In the genomic region with DNA sequence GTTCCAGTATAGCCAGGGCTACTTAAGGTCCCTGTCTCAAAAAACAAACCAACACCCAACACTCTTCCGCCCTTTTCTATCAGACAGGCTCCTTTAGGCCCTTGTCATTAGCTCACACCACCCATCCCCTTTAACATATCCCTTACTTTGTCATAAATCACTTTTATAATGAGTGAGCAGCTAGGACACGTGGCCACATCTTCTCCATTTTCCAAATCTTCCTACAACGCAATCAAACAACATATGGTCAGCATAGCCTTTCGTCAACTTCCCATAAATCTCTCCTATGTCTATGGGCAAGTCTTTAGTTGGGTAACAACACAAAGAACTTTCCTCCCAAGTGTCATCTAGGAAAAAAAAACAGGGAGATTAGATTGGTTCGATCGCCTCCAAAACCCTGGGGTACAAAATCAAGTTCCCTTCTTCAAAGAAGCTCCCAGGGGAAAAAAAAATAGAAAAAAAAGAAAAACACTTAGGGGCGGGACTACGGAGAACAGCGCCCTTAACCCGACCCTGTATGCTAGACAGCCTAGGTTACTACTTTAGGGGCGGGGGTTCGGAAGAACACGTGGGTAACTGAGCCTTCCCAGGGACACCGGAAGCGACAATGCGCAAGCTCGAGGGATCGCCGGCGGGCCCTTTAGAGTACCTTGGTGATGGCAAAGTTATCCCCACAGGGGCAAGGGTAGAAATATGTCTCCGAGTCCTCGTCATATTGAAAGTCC, we compare ENCODE assay signal across 8 mouse cellular contexts. TPM values are rescaled to one million over a fixed set of nuclear protein-coding genes. Genes with fewer than 3 reads are reported as not detected.
DNase-seq lines count a peak whose midpoint lies in the region; ATAC-seq and TF ChIP-seq lines count a peak whose summit lies in the region.

A gene (plus strand): TSS at position 614 of the 725 bp plus-strand sequence.

- 2% methylated on average over 22 of the region's 22 CpGs for WGBS in kidney, embryonic 14.5 days
- 4% methylated on average over 22 of the region's 22 CpGs for WGBS in embryonic facial prominence, embryonic 10.5 days
- 3% methylated on average over 22 of the region's 22 CpGs for WGBS in heart, embryonic 12.5 days
- 4% methylated on average over 22 of the region's 22 CpGs for WGBS in midbrain, embryonic 10.5 days

- H3K27me3 ChIP-seq in kidney, embryonic 14.5 days (ENCODE audit: control insufficient read depth, insufficient read depth, low read length): no peaks in the 10 kb centered on the region
- H3K27me3 ChIP-seq in embryonic facial prominence, embryonic 10.5 days (replicated peaks; ENCODE audit: low read depth, poor library complexity, severe bottlenecking): no peaks in the 10 kb centered on the region
- H3K27me3 ChIP-seq in heart, embryonic 12.5 days (replicated peaks): no peaks in the 10 kb centered on the region
- no peaks in the 10 kb centered on the region for H3K27me3 ChIP-seq in midbrain, embryonic 10.5 days (ENCODE audit: low read depth, poor library complexity, severe bottlenecking)

- peak within 1 kb of the TSS; percentile 88 for H3K27ac ChIP-seq in kidney, embryonic 14.5 days (ENCODE audit: low read depth, low read length)
- H3K27ac ChIP-seq in ES-E14 (ENCODE audit: insufficient read depth, low read depth, low read length, poor library complexity, severe bottlenecking): peak within 1 kb of the TSS; percentile 91
- H3K27ac ChIP-seq in embryonic facial prominence, embryonic 10.5 days (replicated peaks): peak within 1 kb of the TSS; percentile 87
- peak within 1 kb of the TSS; percentile 89 for H3K27ac ChIP-seq in heart, embryonic 12.5 days (ENCODE audit: poor library complexity, severe bottlenecking)
- H3K27ac ChIP-seq in midbrain, embryonic 10.5 days (replicated peaks): peak within 1 kb of the TSS; percentile 81

- DNase-seq in kidney, postnatal 10 days: no peak
- DNase-seq in ES-E14 (ENCODE audit: low read depth, low spot score): peak; percentile 81
- DNase-seq in embryonic facial prominence, embryonic 10.5 days (ENCODE audit: low spot score): no peak
- DNase-seq in left cerebral cortex, adult 8-10 months (ENCODE audit: low spot score in 2 of 2): no peak
- no peak for DNase-seq in midbrain, embryonic 10.5 days (ENCODE audit: low spot score)
- DNase-seq in spleen, postnatal 4 days (ENCODE audit: low spot score in 2 of 2): no peak

- H3K9ac ChIP-seq in kidney, embryonic 14.5 days (ENCODE audit: low read depth, low read length): peak within 1 kb of the TSS; percentile 73
- H3K9ac ChIP-seq in ES-E14 (ENCODE audit: insufficient read depth, low read depth, low read length, poor library complexity, severe bottlenecking): peak within 1 kb of the TSS; percentile 95
- peak within 1 kb of the TSS; percentile 78 for H3K9ac ChIP-seq in heart, embryonic 12.5 days

- peak within 1 kb of the TSS; percentile 66 for H3K4me3 ChIP-seq in kidney, embryonic 14.5 days (ENCODE audit: low read length)
- peak within 1 kb of the TSS; percentile 79 to 95 for H3K4me3 ChIP-seq in ES-E14 (ENCODE audit: insufficient read depth in 1 of 2, low read depth in 1 of 2, low read length in 2 of 2, poor library complexity in 1 of 2, severe bottlenecking in 1 of 2)
- H3K4me3 ChIP-seq in embryonic facial prominence, embryonic 10.5 days: peak within 1 kb of the TSS; percentile 74
- H3K4me3 ChIP-seq in heart, embryonic 12.5 days: peak within 1 kb of the TSS; percentile 57
- H3K4me3 ChIP-seq in midbrain, embryonic 10.5 days: peak within 1 kb of the TSS; percentile 68

- H3K4me1 ChIP-seq in kidney, embryonic 14.5 days (ENCODE audit: control insufficient read depth, insufficient read depth, low read length): no peaks in the 10 kb centered on the region; the same call in 1 of the 2 replicates
- H3K4me1 ChIP-seq in ES-E14 (ENCODE audit: control insufficient read depth in 2 of 2, insufficient read depth in 2 of 2, low read length in 2 of 2, poor library complexity in 1 of 2): peaks cover 0 to 8% of the 10 kb centered on the region in 2 experiments; a peak in 1 of 4 replicates
- peaks cover 28% of the 10 kb centered on the region for H3K4me1 ChIP-seq in embryonic facial prominence, embryonic 10.5 days
- H3K4me1 ChIP-seq in heart, embryonic 12.5 days (replicated peaks): peaks cover 6% of the 10 kb centered on the region
- H3K4me1 ChIP-seq in midbrain, embryonic 10.5 days: peaks cover 25% of the 10 kb centered on the region

- no peaks in the 10 kb centered on the region for H3K9me3 ChIP-seq in kidney, embryonic 14.5 days (ENCODE audit: control insufficient read depth, low read length)
- no peaks in the 10 kb centered on the region for H3K9me3 ChIP-seq in ES-E14 (ENCODE audit: control insufficient read depth, insufficient read depth, low read depth, low read length)
- no peaks in the 10 kb centered on the region for H3K9me3 ChIP-seq in embryonic facial prominence, embryonic 10.5 days
- no peaks in the 10 kb centered on the region for H3K9me3 ChIP-seq in heart, embryonic 12.5 days (replicated peaks)
- H3K9me3 ChIP-seq in midbrain, embryonic 10.5 days (replicated peaks): no peaks in the 10 kb centered on the region

- peak; percentile 94 for ATAC-seq in kidney, embryonic 14.5 days (ENCODE audit: low FRiP score, low TSS enrichment)
- ATAC-seq in heart, embryonic 12.5 days (ENCODE audit: insufficient number of reproducible peaks, low FRiP score): peak; percentile 94

- peak within 1 kb of the TSS; percentile 70 for H3K4me2 ChIP-seq in kidney, embryonic 14.5 days (replicated peaks; ENCODE audit: low read depth, low read length)
- H3K4me2 ChIP-seq in heart, embryonic 12.5 days: peak within 1 kb of the TSS; percentile 81

- H3K36me3 ChIP-seq in kidney, embryonic 14.5 days (ENCODE audit: control insufficient read depth, insufficient read depth, low read length): peaks cover 22% of the 10 kb centered on the region
- peaks cover 18% of the 10 kb centered on the region for H3K36me3 ChIP-seq in ES-E14 (ENCODE audit: control insufficient read depth, insufficient read depth, low read length, poor library complexity, severe bottlenecking)
- peaks cover 28% of the 10 kb centered on the region for H3K36me3 ChIP-seq in embryonic facial prominence, embryonic 10.5 days (replicated peaks)
- H3K36me3 ChIP-seq in heart, embryonic 12.5 days: peaks cover 27% of the 10 kb centered on the region
- H3K36me3 ChIP-seq in midbrain, embryonic 10.5 days: peaks cover 30% of the 10 kb centered on the region

- in situ Hi-C loops in ES-E14 (cut with MboI; ENCODE audit: low sequenced_read_pairs in 2 of 2, unreplicated experiment in 2 of 2): no loop called here

TF ChIP-seq in ES-E14, 5 proteins besides CTCF, POLR2A, EP300 and RAD21:
- TF ChIP-seq CHD2 (IDR thresholded peaks at IDR 0.05; ENCODE audit: low read depth, low read length) (no peak), MAFK (IDR thresholded peaks at IDR 0.05; ENCODE audit: insufficient read depth, low read depth, low read length) (no peak), ZNF384 (IDR thresholded peaks at IDR 0.05; ENCODE audit: low read depth, low read length) (peak; percentile 79; the same call in 1 of the 2 replicates)

RNA-seq across cellular contexts. Expression of the gene that starts here (rescaled TPM):
- polyA plus RNA-seq in kidney, embryonic 14.5 days (2014; fragmentation: Nextera tagmentation; extraction: Ambion mirVana): 29.1 and 33.6 TPM in 2 replicates
- total RNA-seq in ES-E14 (2012; rRNA removed): 44.0 and 45.7 TPM in 2 replicates
- polyA plus RNA-seq in embryonic facial prominence, embryonic 10.5 days (2016; fragmentation: Nextera tagmentation; extraction: Ambion mirVana): 20.1 and 21.2 TPM in 2 replicates
- 37.9 and 40.2 TPM in 2 replicates for polyA plus RNA-seq in heart, embryonic 12.5 days (2016; fragmentation: Nextera tagmentation; extraction: Ambion mirVana)
- total RNA-seq in left cerebral cortex, adult 8-10 months (2022): 10 to 100 TPM; 13.7 to 18.5 (median 16.4) TPM
- polyA plus RNA-seq in midbrain, embryonic 10.5 days (2016; fragmentation: Nextera tagmentation; extraction: Ambion mirVana): 19.7 and 26.7 TPM in 2 replicates
